Mouse (Mus musculus) urinary bladder, postnatal 25 days (tissue): ENCODE measurements around the gene Aldoc.

Experiments used
- DNase-seq: peaks from one replicate; pipeline ENCODE4 v3.0.0; 2022; ENCODE audit warnings: low spot score

Aldoc gene

DNA sequence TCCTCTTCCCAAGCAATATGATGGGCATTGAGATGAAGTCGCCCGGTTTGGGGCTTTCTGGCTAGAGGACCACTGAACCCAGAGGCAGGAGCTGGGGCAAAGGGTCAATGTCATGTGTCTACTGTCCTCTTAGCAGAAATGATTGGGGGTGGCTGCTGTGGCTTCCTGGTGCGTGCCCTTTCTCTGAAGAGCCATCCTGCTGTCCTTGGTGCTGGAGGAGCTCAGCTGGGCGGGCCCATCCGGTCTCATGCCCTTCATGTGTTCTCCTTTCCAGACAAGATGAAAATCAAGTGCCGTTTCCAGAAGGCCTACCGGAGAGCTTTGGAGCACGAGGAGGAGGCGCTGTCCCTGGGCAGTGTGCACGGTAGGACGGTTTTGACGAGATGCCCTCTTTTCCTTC, 9.9 kb downstream of the Aldoc start:
- DNase-seq: no peak

DNA sequence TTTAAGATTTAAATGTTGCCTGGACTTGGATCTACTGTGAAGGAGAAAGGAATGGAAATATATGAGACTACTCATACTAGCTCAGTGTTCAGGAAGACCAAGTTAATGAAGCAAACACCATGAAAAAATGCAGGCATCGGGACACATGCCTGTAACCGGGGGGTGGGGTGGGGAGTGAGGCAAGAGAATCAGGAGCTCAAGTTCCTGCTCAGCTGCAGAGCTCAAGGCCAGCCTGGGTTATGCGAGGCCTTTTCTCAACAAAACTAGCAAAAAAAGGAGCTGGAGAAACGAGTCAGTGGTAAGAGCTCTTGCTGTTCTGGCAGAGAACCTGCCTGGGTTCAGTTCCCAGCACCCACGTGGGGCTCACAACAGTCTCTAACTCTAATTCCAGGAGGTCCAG, 11.2 kb downstream of the Aldoc start:
- no peak for DNase-seq

DNA sequence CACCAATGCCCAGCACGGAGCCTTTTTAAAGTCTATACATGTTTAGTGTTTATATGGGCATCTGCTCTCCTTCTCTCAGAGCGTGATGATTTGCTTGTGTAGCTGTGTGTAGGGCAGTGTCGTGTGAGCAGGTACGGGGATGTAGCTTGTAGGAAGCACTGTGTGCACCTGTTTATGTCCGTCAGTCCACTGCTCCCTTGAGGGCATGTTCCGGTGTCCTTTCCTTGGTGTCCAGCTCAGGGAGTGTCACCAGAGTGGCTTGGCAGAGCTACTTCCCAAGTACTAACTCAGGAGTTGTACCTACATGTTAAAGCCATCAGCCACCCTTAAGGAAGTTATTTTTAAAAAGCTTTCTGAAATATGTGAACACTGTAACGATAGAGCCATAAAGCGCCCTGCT, 14.3 kb downstream of the Aldoc start:
- DNase-seq: no peak

DNA sequence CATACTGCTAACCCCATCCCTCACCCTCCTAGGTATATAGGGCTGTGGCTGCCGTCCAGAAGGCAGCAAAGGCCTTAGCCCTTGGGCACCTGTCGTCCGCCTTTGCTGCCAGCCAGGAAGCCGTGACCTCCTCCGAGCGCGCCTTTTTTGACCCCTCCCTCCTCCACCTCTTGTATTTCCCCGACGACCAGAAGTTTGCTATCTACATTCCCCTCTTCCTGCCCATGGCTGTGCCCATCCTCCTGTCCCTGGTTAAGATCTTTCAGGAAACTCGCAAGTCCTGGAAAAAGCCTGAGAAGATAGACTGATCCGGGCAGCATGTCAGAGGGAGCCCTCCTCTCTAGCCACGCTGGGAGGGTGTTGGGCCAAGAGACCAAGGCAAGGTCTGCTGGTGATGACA, 18.9 kb downstream of the Aldoc start:
- DNase-seq: no peak

DNA sequence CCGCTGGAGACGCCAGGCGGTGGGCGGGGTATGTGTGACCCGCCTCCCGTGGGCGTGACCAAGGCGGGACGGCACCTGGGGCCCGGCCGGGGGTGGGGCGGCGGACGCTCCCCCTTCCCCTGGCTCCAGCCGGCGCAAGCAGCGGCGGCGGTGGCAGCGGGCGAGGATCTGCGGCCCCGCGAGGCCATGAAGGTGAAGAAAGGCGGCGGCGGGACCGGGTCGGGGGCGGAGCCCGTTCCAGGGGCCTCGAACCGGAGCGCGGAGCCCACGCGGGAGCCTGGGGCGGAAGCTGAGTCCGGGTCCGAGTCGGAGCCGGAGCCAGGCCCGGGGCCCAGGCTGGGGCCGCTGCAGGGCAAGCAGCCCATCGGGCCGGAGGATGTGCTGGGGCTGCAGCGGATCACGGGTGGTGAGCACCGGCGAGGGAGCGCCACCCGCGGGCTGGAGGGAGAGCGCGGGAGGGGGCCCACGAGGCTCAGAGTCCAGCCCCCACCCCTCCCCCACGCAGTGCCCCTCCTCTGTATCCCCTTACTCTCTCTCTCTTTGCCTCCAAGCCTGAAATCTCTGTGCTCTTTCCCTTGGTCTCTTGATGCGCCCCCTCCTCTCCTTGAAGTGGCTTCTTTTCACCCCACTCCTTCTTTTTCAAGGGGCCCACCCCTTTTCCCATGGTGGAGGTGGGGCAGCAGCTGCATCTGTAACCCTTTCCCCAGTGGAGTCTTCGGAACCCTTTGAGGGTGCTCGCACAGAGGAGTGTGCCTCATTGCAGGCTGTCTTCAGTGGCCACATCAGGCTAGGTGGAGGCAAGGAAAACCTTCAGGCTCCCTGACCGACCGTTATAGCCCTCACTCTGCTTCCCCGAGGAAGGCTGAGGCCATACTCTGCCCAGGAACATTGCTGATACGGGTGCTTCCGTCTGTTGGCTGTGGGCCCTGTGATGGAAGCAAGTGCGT, 20.9 kb downstream of the Aldoc start, which contains the start of gene Unc119:
Gene Unc119 (plus strand): TSS at position 102 of the 947 bp plus-strand sequence.
- DNase-seq: peak; percentile 78

DNA sequence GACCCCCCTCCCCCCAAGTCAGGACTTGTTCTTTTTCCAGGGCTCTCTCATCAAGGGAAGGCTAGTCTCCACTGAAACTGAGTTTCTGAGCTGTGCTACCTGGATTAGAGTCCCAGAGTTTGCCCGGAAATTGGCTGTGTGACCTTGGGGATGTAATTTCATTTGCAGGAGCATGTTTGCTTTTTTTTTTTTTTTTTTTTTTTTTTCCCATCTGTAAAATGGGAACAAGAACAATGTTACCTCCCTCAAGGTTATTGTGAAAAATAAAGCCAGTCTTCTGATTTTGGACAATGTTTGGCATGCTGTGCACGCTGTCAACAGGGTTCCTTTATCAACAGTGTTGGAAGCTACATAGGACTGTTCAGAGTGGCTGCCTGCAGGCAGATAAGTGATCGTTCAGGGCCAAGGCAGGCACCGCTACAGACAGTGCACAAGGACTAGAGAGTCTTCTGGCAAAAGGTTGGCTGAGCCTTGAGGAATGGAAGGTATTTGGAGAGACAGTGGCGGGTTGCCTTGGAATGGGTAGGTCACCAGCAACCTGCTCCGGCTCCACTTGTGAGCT, 21.6 kb downstream of the Aldoc start:
- no peak for DNase-seq

DNA sequence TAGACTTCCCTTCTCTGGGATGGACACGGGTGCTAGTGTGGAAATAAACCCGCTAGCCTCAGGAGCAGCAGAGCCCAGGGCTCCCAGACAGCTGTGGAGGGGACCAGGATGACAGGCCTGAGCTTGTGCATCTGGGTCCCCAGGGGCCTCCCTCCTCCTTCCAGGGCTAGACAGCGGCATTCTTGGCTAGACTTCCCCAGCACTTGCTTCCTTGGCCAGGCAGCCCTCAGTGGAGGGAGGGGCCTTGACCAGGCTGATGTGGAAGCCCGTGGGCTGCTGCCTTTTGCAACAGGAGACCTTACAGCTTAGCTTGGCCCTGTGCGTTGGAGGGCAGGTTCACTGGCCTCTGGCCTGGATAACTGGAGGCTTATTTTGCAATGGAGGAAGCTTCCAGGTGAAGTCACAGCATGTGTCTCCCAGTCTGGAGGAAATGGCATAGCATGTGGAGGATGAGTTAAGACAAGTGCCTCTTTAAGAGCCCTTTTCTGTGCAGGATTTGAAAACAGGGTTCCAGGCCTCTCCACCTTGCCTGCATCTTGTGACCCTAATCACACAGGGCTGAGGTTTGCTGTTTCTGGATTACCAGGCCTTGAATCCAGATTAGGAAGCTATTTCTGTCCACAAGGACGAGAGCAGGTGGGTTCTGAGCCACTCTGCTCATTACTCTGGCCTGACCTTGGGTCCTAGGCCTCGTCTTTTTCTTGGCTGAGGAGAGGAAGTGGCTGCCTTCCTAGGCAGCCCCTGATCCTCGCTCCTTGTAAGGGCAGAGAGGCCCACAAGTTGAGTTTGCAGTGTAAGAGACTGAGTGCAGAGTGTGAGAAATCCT, 22.3 kb downstream of the Aldoc start:
- DNase-seq: no peak

DNA sequence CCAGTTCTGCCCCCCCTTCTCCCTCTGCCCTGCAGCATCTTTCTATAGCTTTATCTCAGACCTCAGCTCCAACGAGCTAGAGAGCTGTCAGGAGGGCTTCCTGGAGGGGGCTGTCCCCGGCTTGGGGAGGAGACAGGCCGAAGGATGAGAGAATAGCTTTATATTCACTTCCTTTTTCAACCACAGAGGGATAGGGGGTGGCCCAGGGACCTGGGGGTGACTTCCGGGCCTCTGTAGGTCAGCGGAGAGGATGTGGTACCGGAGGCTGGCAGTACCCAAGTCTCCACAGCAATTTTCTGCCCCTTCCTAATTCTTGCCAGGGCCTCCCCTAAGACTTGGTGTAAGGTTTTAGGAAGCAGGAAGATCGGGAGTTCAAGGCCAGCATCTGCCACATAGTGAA, 23.0 kb downstream of the Aldoc start:
- DNase-seq: no peak

DNA sequence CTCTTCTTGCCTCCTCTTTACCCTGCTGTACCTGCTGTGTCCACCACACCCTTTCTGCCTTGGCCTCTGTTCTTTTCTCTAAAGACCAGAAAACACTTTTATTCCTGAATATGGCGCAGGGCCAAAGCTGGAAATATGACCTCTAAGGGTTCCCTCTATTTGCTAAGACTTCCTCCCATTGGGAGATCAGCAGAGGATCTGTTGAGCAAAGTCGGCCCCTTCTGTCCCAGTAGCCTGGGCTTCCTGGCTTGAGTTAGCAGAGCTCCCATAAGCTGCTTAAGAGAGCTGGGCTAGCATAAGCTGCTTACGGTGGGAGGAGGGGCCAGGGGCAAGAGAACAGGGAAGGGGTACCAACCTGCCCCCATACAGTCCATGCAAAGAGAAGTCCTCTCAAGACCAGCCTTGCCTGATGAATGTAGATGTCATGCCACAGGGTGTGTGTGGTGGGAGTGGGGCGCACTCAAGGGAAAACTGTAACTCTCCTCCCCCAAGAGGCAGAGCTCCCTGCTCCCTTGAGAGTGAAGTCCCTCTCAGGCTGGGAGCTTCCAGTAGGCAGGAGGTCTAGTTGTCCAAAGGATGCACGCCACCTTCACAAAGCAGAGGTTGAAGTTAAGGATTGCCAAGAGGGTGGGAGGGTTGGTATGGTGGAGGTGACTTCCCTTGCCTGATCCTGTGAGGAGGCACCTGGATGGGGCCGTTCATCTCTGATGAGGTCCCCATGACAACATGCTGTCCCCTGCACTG, 23.7 kb downstream of the Aldoc start:
- DNase-seq: no peak

DNA sequence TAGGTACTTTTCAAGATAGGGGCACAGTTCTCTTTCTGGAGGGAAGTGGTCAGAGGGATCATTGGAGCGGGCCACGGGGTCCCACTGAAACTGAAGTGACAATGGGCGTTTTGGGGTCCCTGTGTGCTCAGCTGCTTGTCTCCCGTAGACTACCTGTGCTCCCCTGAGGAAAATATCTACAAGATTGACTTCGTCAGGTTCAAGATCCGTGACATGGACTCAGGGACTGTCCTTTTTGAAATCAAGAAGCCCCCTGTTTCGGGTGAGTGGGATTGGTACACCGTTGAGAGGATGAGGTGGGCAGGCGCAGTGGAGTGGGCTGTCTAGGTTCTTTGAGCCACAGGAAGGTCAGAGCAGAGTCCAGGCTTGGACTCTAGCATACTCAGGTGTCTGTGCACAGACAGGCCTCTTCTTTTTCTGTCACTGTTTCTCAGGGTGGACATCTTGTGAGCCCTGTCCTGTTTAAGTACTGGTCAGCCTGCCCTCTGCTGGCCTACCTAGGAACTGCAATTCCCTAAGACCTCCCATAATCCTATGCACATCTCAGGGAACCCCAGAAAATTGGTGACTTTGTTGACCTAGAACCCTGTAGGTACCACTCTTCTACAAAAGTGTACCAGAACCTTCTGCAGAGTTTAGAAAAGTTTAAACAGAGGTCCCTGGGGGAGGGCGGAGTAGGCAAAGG, 24.4 kb downstream of the Aldoc start:
- DNase-seq: peak; percentile 69

DNA sequence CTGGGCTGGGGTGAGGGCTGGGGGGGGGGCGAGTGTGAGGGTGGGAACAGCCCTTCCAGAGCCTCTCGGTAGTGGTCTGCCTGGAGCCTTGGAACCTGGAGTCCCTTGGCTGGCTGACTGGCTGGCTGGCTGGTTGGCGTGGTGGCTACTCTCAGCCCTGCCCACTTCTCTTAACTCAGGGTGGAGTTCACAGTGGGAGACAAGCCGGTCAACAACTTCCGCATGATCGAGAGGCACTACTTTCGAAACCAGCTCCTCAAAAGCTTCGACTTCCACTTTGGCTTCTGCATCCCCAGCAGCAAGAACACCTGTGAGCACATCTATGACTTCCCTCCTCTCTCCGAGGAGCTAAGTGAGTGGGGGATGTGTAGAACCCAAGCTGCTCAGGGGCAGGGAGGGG, 25.1 kb downstream of the Aldoc start:
- no peak for DNase-seq

DNA sequence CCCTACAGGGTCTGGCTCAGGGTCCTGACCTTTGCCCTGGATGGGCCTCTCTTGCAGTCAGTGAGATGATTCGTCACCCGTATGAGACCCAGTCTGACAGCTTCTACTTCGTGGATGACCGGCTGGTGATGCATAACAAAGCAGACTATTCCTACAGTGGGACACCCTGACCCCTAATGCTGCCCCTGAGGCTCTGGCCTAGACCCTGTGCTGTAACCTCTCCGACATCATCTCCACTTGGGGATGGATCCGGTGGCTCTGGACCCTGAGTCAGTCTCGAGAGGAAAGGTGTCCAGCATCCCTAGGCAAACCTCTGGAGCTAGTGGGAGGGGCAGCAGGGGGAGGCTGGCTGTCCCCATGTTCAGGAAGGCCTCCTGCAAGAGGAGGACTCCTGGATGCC, 25.7 kb downstream of the Aldoc start:
- DNase-seq: no peak

DNA sequence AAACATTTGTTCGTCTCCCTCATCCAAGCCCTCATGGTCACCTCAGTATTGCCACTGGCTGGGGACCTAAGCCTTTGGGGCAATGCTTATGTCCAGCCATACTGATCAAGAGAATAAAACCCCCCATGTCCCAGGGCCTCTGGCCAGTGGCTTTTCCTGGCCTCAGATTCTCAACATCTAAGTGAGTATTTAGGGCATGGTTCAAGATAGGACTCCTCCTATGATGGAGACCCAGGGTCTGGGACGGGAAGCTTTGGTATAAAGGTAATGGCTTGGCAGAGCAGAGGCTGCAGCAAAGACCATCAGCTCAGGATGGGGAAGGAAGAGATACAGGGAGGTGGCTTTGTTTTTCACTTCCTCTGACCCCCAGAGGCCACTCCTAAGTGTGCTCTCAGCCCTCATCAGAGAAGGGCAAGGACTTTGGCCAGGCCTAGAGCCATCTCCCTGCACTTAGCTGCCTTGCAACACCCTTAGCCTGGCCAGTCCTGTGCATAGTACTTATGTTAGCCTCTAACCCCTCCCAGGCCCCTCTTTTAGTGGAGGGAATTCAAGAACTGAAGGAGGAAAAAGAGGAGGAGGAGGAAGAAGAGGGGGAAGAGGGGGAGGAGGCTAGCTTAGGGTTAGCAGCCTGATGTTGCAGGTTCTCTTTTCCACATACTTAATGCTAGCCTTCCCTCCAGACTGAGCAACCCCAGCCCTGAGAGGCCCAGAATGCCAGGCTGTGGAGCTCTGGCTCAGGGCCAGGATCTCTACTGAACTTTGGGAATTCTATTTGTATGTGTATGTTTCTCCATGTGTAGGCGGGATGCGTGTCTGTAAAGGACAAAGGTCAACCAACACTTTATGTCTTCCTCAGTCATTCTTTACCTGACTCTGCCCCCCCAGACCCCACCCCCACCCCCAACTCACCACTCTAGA, 26.9 kb downstream of the Aldoc start:
- DNase-seq: no peak

DNA sequence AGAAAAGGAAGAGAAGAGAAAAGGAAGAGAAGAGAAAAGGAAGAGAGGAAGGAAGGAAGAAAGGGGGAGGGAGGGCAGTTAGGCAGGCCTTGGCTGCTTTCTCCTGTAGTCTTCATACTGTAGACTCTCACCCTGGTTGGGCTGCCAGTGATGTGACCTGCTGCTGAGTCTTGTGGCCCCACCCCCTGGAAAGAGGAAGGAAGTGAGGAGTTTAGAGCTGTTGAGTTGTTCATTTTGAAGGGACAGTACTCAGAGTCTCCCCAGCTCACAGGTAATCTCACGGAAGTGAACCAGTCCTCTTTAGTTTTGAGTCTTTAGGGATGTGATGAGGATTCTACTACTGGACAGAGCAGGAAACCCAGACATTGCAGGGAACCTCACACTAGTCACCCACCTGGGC, 30.3 kb downstream of the Aldoc start:
- no peak for DNase-seq

DNA sequence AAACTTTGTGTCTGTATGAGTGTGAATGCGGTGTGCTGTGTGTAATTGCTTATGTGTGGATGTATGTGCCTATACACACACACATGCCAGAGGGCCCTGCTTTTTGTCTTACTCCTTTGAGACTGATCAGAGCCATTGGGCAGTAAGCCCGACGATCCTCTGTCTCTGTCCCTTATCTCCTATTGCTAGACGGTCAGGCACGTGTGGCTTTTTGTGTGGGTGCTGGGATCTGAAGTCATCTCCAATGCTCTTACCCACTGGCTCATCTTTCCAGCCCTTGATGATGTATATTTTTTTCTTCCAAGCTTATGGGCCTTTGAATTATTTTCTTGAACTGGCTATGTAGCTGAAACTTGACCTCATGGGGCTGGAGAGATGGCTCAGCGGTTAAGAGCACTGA, 32.1 kb downstream of the Aldoc start:
- no peak for DNase-seq

DNA sequence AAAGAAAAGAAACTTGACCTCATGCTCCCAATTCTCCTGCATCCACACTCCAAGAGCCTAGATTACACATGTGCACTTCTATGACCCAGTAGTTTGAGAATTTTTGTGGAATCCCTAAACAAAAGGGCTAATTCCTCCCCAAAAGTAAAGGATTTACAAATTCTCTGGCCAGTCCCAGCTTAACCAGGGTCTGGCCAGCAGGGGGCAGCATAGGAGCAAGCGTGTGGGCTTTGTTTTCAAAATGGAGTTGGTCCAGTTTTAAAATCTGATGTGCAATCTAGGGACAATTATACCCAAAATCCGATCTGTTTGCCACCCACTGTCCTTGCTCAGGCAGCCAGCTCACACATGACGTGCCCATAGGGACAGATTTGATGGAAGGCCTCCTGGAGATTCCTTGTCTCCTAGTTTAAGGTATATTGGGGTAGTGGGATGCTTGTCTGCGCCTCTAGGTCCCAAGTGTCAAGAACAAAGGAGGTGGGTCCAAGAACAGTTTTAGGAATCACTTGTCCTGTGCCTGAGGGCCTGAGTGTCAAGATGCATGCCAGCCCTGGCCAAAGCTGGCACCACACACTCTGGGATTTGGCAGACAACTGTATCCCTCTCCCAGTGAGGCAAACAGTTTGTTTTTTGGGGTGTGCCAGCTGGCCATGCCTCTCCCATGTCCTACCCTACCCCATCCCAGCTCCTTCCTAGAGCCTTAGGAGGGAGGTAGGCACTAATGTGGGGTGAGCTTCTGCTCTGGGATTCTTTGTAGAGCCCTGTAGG, 32.9 kb downstream of the Aldoc start:
- DNase-seq: peak; percentile 79

DNA sequence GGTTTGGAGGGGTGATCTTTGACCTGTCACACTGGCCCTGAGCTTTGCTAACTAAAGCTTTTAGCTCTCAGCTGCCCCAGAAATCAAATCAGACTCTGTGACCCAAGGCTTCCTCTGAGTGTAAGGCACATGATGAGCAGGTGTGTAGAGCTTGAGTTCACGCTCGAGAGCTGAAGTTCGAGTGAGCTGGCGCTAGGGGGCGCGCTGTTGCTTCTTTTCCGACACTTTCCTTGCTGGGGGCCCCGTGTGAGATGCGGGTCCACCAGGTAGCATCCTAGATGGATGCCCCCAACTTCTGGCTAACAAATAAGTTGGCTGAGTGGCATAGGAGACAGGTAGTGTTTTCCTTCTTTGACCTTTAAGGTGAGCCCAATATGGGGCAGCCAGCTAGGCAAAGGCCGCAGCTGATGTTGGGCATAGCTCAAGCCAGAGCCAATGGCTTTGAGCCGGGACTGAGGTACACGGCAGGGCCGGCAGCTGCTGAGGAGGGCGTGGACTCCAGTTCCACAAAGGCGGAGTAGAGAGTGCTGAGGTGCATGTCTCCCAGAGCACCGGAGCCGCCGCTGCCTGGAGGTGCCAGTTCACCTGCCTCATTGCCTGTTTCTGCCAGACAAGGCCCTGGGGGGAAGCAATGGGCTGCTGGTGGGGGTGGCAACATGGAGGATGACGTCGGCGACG, 35.7 kb downstream of the Aldoc start:
- no peak for DNase-seq

DNA sequence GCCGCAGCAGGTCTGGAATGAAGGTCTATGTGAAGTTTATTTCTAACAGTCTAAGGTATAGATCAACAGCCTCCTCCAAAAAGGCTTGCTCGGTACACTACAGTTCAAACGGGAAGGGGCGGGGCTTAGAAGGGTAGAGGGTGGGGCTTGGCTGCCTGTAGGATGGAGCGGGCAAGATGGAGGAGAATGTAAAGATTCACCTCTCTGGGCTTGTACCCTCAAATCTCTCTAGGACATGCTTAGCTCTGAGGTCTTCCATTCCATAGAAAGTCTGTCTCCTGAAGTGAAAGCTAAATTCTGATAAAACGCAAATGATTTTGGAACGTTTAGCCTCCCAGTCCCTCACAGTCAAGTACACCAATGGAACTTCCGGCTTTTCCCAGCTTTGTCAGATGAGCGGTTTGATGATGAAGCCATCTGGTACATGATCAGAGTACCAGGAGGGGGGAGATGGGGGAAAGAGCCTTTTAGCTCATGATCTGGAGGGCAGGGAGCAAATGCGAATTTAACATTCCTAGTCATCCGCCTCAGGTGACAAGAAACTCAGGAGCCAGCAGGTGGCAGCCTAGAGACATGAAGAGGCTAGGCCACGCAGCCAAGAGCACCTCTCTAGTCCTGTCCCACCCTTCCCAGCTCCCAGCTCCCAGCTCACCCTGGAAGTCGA, 37.5 kb downstream of the Aldoc start:
- DNase-seq: peak; percentile 73

DNA sequence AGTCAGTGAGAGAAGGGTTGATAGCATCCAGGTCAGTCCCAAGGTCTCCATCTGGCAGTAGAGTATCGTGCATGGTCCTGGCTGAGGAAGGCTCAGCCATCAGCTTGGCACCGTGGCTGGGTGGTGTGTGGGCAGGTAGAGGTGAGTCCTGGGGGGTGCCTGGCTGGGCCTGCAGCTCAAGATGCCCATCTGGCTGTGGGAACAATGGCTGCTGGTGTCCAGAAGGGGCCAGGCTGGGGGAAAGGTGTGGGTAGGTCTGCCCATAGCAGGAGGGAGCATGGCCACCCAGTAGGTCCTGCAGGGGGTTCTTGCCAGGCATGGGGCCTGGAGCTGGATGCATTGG, 38.0 kb downstream of the Aldoc start:
- DNase-seq: no peak
